Mouse (Mus musculus): Measurements from ENCODE around the gene Mucl2.
"Not testable (repeated sequence)": the region's sequence is repeated elsewhere in the genome, so short reads cannot be mapped to it uniquely, and the experiment has no call there.

The Mucl2 gene

DNA sequence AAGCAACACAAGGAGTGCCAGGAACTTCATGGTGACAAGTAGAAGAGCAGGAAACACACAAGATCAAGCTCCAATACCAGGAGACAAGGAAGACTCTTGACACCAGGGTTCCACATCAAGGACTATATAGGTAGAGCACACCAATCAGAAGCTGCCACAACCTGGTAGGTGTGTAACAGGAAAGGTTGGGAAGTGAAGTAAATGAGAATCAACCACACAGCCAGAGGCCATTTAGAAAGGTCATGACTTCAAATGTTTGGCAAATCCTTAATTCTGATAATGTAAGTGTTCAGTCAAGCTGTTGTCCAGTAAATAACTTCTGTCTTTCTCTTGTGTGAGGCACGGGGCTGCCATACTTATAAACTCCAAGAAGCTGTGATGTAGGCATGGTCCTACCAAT, at the start of gene Mucl2:
Mucl2 (minus strand) TSS at position 101 of the 400 bp plus-strand sequence.
- no peak for DNase-seq (ENCODE audit: low spot score in 2 of 2)

DNA sequence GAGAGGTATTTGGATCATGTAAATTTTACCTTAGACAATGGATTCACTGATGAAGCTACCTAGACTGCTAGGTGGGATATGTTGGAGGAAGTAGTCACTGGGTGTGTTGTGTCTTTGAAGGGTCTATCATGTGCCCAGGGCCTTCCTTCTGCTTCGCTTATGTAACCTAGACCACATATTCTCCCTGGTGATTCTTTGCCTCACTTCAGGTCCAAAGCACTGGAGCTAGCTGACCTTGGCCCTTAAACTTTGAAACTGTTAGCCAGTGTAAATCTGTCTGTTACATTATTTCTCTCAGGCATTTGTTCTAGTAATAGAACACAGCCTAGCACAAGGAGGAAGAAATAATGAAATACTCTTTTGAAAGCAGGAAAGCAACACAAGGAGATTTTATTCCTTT, 13.9 kb upstream of the Mucl2 start:
- DNase-seq (ENCODE audit: low spot score in 2 of 2) = not testable (repeated sequence)

Measured in spleen, postnatal 4 days (tissue).